Mouse (Mus musculus) heart, embryonic 11.5 days (tissue): ENCODE data around the gene Taf4. TPM values are rescaled to one million over a fixed set of nuclear protein-coding genes. Genes with fewer than 3 reads are reported as not detected.

Experiments
- ATAC-seq: fragments of 200-750 bp; cut with Nextera tagmentation; replicated peaks from 2 replicates; pipeline ENCODE4 v1.8.0; 2017; ENCODE audit warnings: moderate library complexity; ENCODE audit not compliant: insufficient number of reproducible peaks, low FRiP score, low TSS enrichment
- H3K27ac ChIP-seq: fragments of 300-500 bp; sonication (generic); 2 replicates; pipeline ENCODE4 v1.5.1; 2014; ENCODE audit warnings: mild to moderate bottlenecking, low read depth, low read length
- H3K27me3 ChIP-seq: fragments of 300-500 bp; sonication (generic); 2 replicates; pipeline ENCODE4 v1.6.1; 2014; ENCODE audit warnings: mild to moderate bottlenecking, low read length, mixed read lengths; ENCODE audit not compliant: control insufficient read depth, insufficient read depth
- H3K36me3 ChIP-seq: fragments of 300-500 bp; sonication (generic); 2 replicates; pipeline ENCODE4 v1.6.1; 2014; ENCODE audit warnings: mild to moderate bottlenecking, low read length, moderate library complexity, mixed read lengths; ENCODE audit not compliant: control insufficient read depth, insufficient read depth
- H3K4me1 ChIP-seq: fragments of 300-500 bp; sonication (generic); 2 replicates; pipeline ENCODE4 v1.6.1; 2014; ENCODE audit warnings: low read length; ENCODE audit not compliant: control insufficient read depth, insufficient read depth
- H3K4me2 ChIP-seq: fragments of 300-500 bp; sonication (generic); 2 replicates; pipeline ENCODE4 v1.6.1; 2014; ENCODE audit warnings: mild to moderate bottlenecking, moderate library complexity
- H3K4me3 ChIP-seq: fragments of 300-500 bp; sonication (generic); 2 replicates; pipeline ENCODE4 v1.5.1; 2014; ENCODE audit warnings: low read depth, low read length
- H3K9ac ChIP-seq: fragments of 300-500 bp; sonication (generic); 2 replicates; pipeline ENCODE4 v1.6.1; 2014; ENCODE audit warnings: mild to moderate bottlenecking, low read depth, low read length, moderate library complexity
- H3K9me3 ChIP-seq: fragments of 300-500 bp; sonication (generic); replicated peaks from 2 replicates; pipeline ENCODE4 v1.6.1; 2016; ENCODE audit warnings: low read length; ENCODE audit not compliant: control insufficient read depth
- WGBS: fragments of 180-500 bp; shearing (Covaris S2); extraction: QIAGEN DNeasy Blood & Tissue Kit; methylation state at CpG from one replicate; pipeline ENCODE4 v1.1.7; 2014; ENCODE audit not compliant: insufficient replicate concordance; 5-methylcytosine and 5-hydroxymethylcytosine counted together
- polyA plus RNA-seq: library from polyadenylated mRNA; unstranded; fragments of >200 nt; fragmentation: Nextera tagmentation; extraction: Ambion mirVana; gene quantifications from 2 replicates; pipeline ENCODE4 v1.2.1, GENCODE M21; 2014

Taf4 gene
- polyA plus RNA-seq, 1 experiment from 2014 or later = 4.2 TPM

DNA sequence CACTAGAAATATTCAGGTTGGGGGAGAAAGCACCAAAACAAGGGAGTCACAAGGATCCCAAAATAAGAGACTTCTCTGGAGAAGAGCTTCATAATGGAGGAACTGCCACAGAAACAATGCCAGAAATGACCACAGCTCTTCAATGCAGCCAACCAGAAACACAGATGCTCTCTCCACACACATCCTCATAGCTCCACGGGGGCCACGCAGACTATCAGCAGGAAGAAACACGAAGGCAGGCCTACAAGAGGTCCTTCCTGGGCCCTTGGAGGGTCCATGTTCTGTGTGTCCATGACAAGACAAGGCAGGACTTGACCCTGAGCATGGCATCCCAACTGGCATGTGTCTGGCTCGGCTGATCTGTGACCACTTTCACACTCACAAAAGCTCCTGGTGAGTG is 15.0 kb downstream of the Taf4 start:
- Histone ChIP-seq H3K36me3 (no peaks in the 10 kb centered on the region), H3K27me3 (no peaks in the 10 kb centered on the region), H3K9me3 (no peaks in the 10 kb centered on the region), H3K9ac (no peak overlapping the region), H3K4me1 (peaks cover 42% of the 10 kb centered on the region), H3K4me3 (no peak overlapping the region), H3K4me2 (no peak overlapping the region), H3K27ac (no peak overlapping the region)
- 80% methylated on average over 4 of the region's 4 CpGs for WGBS
- no peak for ATAC-seq

DNA sequence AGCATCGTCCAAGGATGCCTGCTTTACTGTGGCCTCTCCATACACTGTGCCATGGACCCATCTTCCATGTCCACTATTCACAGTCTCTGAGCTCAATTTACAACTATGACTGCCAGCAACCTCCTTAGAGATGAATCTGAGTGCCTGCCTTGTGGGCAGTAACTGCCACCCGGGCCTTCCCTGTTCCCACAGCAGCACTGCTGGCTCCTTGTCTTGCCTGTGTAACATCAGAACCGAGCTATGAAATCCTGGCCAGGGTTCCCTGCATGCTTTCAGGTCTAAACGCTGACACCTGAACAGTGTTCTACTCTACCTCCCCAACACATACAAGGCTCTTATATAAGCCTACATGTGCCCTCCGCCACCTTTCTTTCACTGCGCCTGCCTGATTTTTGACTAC is 16.1 kb downstream of the Taf4 start:
- Histone ChIP-seq H3K27me3 (no peaks in the 10 kb centered on the region), H3K36me3 (no peaks in the 10 kb centered on the region), H3K4me3 (no peak overlapping the region), H3K4me1 (peaks cover 33% of the 10 kb centered on the region), H3K27ac (no peak overlapping the region), H3K9me3 (no peaks in the 10 kb centered on the region), H3K9ac (no peak overlapping the region), H3K4me2 (no peak overlapping the region)
- 89% methylated on average over 6 of the region's 6 CpGs for WGBS
- no peak for ATAC-seq

- Histone ChIP-seq H3K9ac (no peak overlapping the region), H3K4me3 (no peak overlapping the region), H3K36me3 (no peaks in the 10 kb centered on the region), H3K4me1 (peaks cover 28% of the 10 kb centered on the region), H3K9me3 (no peaks in the 10 kb centered on the region), H3K4me2 (no peak overlapping the region), H3K27me3 (no peaks in the 10 kb centered on the region), H3K27ac (0 out of 2 replicates have a peak overlapping the region, but pooled peaks have one; percentile 15)
- ATAC-seq = no peak
- WGBS = 5% methylated on average over 3 of the region's 3 CpGs
These were observed 17.1 kb downstream of the Taf4 start for GRCm38 (mm10) chr2:179959391-179959790.

- Histone ChIP-seq H3K4me2 (no peak overlapping the region), H3K27me3 (no peaks in the 10 kb centered on the region), H3K4me3 (no peak overlapping the region), H3K27ac (no peak overlapping the region), H3K9ac (no peak overlapping the region), H3K9me3 (no peaks in the 10 kb centered on the region), H3K36me3 (no peaks in the 10 kb centered on the region), H3K4me1 (peaks cover 30% of the 10 kb centered on the region)
- no peak for ATAC-seq
- 61% methylated on average over 14 of the region's 14 CpGs for WGBS
These were observed 24.6 kb downstream of the Taf4 start for GRCm38 (mm10) chr2:179951542-179952524.

GRCm38 (mm10) chr2:179948820-179949219 is 27.6 kb downstream of the Taf4 start:
- ATAC-seq = no peak
- no peak overlapping the region for H3K4me2 ChIP-seq
- no peaks in the 10 kb centered on the region for H3K36me3 ChIP-seq
- H3K4me3 ChIP-seq = no peak overlapping the region
- H3K27ac ChIP-seq = no peak overlapping the region
- no peak overlapping the region for H3K9ac ChIP-seq
- H3K4me1 ChIP-seq = peaks cover 39% of the 10 kb centered on the region
- H3K9me3 ChIP-seq = no peaks in the 10 kb centered on the region
- no peaks in the 10 kb centered on the region for H3K27me3 ChIP-seq
- 77% methylated on average over 5 of the region's 5 CpGs for WGBS

- Histone ChIP-seq H3K9ac (no peak overlapping the region), H3K27me3 (no peaks in the 10 kb centered on the region), H3K4me2 (no peak overlapping the region), H3K27ac (no peak overlapping the region), H3K4me3 (no peak overlapping the region), H3K36me3 (no peaks in the 10 kb centered on the region), H3K9me3 (no peaks in the 10 kb centered on the region), H3K4me1 (peaks cover 39% of the 10 kb centered on the region)
- no peak for ATAC-seq
- 59% methylated on average over 5 of the region's 5 CpGs for WGBS
These were observed 28.8 kb downstream of the Taf4 start for GRCm38 (mm10) chr2:179947607-179948006.

DNA sequence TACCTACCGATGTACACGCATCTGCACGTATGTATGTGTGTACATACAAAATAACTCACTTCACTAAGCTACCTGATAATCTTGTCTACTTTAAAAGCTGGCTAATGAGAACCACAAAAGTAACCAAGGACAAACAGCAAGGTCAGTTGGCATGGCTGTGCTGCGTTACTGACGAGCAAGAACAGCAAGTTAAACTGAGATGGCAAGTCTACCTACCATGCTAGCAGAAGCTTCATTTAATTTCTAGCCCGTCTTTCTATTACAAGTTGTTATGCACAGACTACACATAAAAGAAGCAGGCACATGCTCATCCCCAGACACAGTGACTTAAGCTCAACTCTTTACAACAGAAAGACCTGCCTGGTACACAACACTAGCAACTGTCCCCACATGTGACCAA is 29.9 kb downstream of the Taf4 start:
- Histone ChIP-seq H3K4me2 (no peak overlapping the region), H3K4me3 (no peak overlapping the region), H3K9me3 (no peaks in the 10 kb centered on the region), H3K4me1 (peaks cover 37% of the 10 kb centered on the region), H3K27me3 (no peaks in the 10 kb centered on the region), H3K27ac (no peak overlapping the region), H3K36me3 (no peaks in the 10 kb centered on the region), H3K9ac (no peak overlapping the region)
- no peak for ATAC-seq
- 82% methylated on average over 6 of the region's 6 CpGs for WGBS

- H3K4me1 ChIP-seq = peaks cover 42% of the 10 kb centered on the region
- no peak overlapping the region for H3K4me2 ChIP-seq
- no peaks in the 10 kb centered on the region for H3K36me3 ChIP-seq
- no peak overlapping the region for H3K9ac ChIP-seq
- no peaks in the 10 kb centered on the region for H3K9me3 ChIP-seq
- no peaks in the 10 kb centered on the region for H3K27me3 ChIP-seq
- WGBS = 49% methylated on average over 4 of the region's 4 CpGs
- H3K4me3 ChIP-seq = no peak overlapping the region
- no peak for ATAC-seq
- no peak overlapping the region for H3K27ac ChIP-seq
These were observed 31.4 kb downstream of the Taf4 start for GRCm38 (mm10) chr2:179945051-179945450.

DNA sequence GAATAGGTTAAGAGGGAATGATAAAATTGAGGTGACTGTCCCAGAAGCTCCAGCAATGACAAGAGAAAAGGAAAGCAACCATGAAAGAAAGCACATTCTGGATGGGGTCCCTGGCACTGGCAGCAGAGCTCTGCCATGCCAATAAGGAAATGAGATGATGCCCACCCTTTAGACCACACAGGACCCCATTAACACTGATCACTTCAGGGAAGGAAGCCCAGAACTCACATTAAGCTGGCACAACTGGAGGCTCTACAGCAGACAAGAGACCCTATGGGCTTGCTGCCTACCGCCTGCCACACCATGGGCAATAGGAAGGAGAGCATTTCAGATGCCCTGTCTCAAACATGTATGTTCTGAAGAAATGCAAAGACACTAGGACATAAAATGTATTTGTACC is 34.8 kb downstream of the Taf4 start:
- H3K27me3 ChIP-seq = no peaks in the 10 kb centered on the region
- WGBS = 96% methylated on average over 1 of the region's 1 CpGs
- no peaks in the 10 kb centered on the region for H3K9me3 ChIP-seq
- H3K27ac ChIP-seq = no peak overlapping the region
- H3K4me2 ChIP-seq = no peak overlapping the region
- H3K9ac ChIP-seq = no peak overlapping the region
- H3K4me3 ChIP-seq = no peak overlapping the region
- ATAC-seq = no peak
- no peaks in the 10 kb centered on the region for H3K36me3 ChIP-seq
- H3K4me1 ChIP-seq = peaks cover 25% of the 10 kb centered on the region
